Mouse (Mus musculus) lung, embryonic 16.5 days (tissue): ENCODE data around the gene Fktn. TPM values are rescaled to one million over a fixed set of nuclear protein-coding genes. Genes with fewer than 3 reads are reported as not detected.
"Not testable (repeated sequence)": the region's sequence is repeated elsewhere in the genome, so short reads cannot be mapped to it uniquely, and the experiment has no call there.

ENCODE experiments used
- ATAC-seq: fragments of 200-750 bp; cut with Nextera tagmentation; 2 replicates; pipeline ENCODE4 v1.8.0; 2017; ENCODE audit warnings: low read depth, mild to moderate bottlenecking, moderate library complexity
- H3K27ac ChIP-seq: fragments of 300-500 bp; sonication (generic); 2 replicates; pipeline ENCODE4 v1.5.1; 2014; ENCODE audit warnings: mild to moderate bottlenecking, control low read depth, low read length
- H3K27me3 ChIP-seq: fragments of 300-500 bp; sonication (generic); 2 replicates; pipeline ENCODE4 v1.6.1; 2014; ENCODE audit warnings: low read depth, low read length, mixed read lengths; ENCODE audit not compliant: control insufficient read depth, insufficient read depth
- H3K36me3 ChIP-seq: fragments of 300-500 bp; sonication (generic); 2 replicates; pipeline ENCODE4 v1.6.1; 2014; ENCODE audit warnings: low read length; ENCODE audit not compliant: control insufficient read depth, insufficient read depth
- H3K4me1 ChIP-seq: fragments of 300-500 bp; sonication (generic); replicated peaks from 2 replicates; pipeline ENCODE4 v1.6.1; 2014; ENCODE audit warnings: low read length, mixed read lengths; ENCODE audit not compliant: control insufficient read depth, insufficient read depth
- H3K4me2 ChIP-seq: fragments of 300-500 bp; sonication (generic); 2 replicates; pipeline ENCODE4 v1.6.1; 2014; ENCODE audit warnings: low read depth, low read length, control low read depth
- H3K4me3 ChIP-seq: fragments of 300-500 bp; sonication (generic); 2 replicates; pipeline ENCODE4 v1.5.1; 2014; ENCODE audit warnings: mild to moderate bottlenecking, low read length, control low read depth
- H3K9ac ChIP-seq: fragments of 300-500 bp; sonication (generic); 2 replicates; pipeline ENCODE4 v1.6.1; 2014; ENCODE audit warnings: low read length, control low read depth
- H3K9me3 ChIP-seq: fragments of 300-500 bp; sonication (generic); 2 replicates; pipeline ENCODE4 v1.6.1; 2016; ENCODE audit warnings: low read length; ENCODE audit not compliant: control insufficient read depth
- WGBS: fragments of 180-500 bp; shearing (Covaris S2); extraction: QIAGEN DNeasy Blood & Tissue Kit; methylation state at CpG from one replicate; pipeline ENCODE4 v1.1.7; 2014; 5-methylcytosine and 5-hydroxymethylcytosine counted together
- polyA plus RNA-seq: library from polyadenylated mRNA; unstranded; fragments of >200 nt; fragmentation: Nextera tagmentation; extraction: Ambion mirVana; gene quantifications from 2 replicates; pipeline ENCODE4 v1.2.1, GENCODE M21; 2015

Fktn gene
- polyA plus RNA-seq, 1 experiment from 2014 or later, result 17.1 TPM

DNA sequence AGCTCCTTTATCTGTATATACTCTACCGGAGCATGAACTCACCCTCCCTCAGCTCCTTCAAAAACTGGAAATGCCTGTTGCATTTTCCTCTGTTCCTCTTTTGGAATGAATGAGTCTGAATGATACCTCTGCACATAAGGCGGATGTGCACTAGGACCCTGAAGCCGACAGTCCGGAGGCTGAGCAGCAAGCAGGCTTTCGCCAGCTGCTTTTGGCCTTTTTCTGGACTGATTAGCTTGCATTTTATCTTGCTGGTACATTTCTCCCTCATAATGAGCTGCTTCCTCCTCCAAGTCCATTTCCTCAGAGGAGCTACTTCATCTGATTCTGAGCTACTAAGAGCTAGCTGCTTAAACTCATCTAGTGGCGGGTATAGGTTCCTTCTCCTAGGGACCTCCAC lies 92.6 kb downstream of the Fktn start:
- H3K9ac ChIP-seq, H3K4me2 ChIP-seq, H3K27me3 ChIP-seq, H3K4me3 ChIP-seq, ATAC-seq, H3K36me3 ChIP-seq, H3K4me1 ChIP-seq, H3K9me3 ChIP-seq: not testable (repeated sequence)
- 73% methylated on average over 6 of the region's 6 CpGs for whole genome bisulfite sequencing
- 0 out of 2 replicates have a peak overlapping the region, but pooled peaks have one; percentile 22 for H3K27ac ChIP-seq

DNA sequence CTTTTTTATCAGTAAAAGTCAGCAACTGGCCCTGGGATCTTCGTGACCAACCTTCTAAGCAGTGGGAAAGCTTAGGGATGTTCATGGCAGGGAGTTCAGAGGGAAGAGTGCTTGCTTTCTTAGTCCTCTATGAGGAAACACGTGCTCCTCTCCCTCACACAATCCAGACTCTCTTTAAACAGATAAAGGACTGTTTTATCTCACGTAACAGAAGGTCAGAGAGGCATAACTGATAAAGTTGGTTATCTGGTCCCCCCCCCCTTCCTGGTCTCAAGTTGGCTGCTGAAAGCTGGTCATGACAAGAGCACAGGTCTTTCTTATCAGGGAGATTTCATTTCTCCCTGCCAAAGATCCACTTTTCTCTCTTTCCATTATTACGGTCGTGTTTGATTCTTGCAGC lies 104.5 kb downstream of the Fktn start:
- no peak for ATAC-seq

DNA sequence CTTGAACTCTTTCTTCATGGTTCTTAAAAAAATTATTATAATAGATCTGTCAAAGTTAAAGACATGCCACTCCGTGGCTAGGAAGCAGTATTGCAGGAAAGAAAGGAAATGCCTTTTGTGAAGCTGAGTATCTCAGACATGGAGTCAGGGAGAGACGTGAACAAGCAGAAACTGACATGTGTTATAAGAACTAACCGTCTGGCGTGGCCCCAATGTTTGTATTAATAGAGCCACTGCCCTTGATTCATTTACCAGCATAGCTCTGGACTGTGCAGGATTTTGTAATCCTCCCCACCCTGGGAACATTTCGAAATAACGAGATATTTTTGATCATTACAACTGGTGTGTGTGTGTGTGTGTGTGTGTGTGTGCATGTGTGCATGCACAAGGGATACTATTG lies 109.9 kb downstream of the Fktn start:
- H3K4me2 ChIP-seq, result no peak overlapping the region
- H3K36me3 ChIP-seq, result no peaks in the 10 kb centered on the region
- H3K4me1 ChIP-seq, result peaks cover 8% of the 10 kb centered on the region
- 18% methylated on average over 6 of the region's 6 CpGs for WGBS
- peak; percentile 89 for ATAC-seq
- no peaks in the 10 kb centered on the region for H3K27me3 ChIP-seq
- no peak overlapping the region for H3K4me3 ChIP-seq
- H3K9ac ChIP-seq, result no peak overlapping the region
- H3K9me3 ChIP-seq, result no peaks in the 10 kb centered on the region
- no peak overlapping the region for H3K27ac ChIP-seq

More for the DNA sequence above, 104.5 kb downstream of the Fktn start:
- no peaks in the 10 kb centered on the region for H3K27me3 ChIP-seq
- no peak overlapping the region for H3K9ac ChIP-seq
- H3K27ac ChIP-seq, result no peak overlapping the region
- H3K4me3 ChIP-seq, result no peak overlapping the region
- no peaks in the 10 kb centered on the region for H3K4me1 ChIP-seq
- 45% methylated on average over 5 of the region's 5 CpGs for WGBS
- H3K36me3 ChIP-seq, result no peaks in the 10 kb centered on the region
- H3K9me3 ChIP-seq, result no peaks in the 10 kb centered on the region
- no peak overlapping the region for H3K4me2 ChIP-seq

DNA sequence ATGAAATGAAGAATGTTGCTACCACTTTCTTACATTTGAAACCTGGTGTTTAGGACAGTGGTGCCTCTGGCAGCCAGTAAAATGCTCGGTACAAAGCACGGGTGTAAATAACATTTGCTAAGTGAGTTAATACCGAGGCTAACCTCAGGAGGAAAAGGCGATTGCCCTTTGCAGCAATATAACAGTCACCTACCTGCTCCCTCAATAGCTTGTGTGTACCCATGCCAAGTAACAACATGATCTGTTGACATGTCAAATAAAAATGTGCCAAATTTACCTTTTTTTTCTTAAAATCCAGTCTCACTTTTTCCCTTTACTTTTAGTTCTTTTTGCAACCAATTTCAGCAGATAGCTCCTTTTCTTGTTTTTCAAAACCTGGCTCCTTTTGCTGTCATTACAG lies 111.0 kb downstream of the Fktn start:
- WGBS, result 33% methylated on average over 4 of the region's 4 CpGs
- H3K4me2 ChIP-seq, result no peak overlapping the region
- peaks cover 8% of the 10 kb centered on the region for H3K4me1 ChIP-seq
- H3K36me3 ChIP-seq, result no peaks in the 10 kb centered on the region
- H3K27ac ChIP-seq, result peak overlapping the region; percentile 16; the same call in 1 of the 2 replicates
- H3K9me3 ChIP-seq, result no peaks in the 10 kb centered on the region
- H3K4me3 ChIP-seq, result no peak overlapping the region
- no peak for ATAC-seq
- H3K27me3 ChIP-seq, result no peaks in the 10 kb centered on the region
- no peak overlapping the region for H3K9ac ChIP-seq

DNA sequence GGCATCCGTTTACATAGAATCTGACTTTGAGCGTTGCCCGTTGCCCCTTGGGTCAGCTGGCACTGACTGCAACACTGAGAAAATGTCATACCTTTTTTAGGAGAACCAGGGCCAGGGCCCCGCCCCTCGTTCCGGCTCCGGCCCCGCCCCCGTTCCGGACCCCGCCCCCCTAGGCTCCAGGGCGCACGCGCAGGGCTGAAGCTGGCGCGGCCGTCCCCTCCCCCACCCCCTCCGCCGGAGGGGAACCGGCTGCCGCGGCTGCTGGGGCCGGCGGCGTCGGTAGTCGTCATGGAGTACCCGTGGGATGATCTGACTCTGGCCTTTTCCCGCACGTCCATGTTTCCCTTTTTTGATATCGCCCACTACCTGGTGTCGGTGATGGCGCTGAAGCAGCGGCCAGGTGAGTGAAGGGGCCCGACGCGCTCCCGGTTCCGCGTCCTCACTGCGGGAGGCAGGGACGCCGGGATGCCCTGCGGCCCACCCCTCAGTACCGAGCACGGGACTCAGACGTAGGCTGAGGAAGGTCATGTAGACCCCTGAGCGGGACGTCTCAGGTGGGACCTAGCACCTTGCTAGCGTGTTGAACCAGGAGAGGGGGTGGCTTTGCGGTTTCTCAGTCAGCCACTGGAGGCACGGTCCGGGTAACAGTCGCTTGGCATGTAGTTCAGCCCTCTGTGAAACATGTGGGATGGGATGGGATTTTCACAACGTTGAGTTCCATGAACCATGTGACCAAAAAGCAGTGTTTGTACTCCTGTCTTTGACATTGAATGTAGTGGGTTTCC lies 112.2 kb downstream of the Fktn start, which contains the start of gene Tmem38b:
Gene Tmem38b (plus strand): TSS at position 225 of the 785 bp plus-strand sequence.
- peak within 1 kb of the TSS; percentile 66 for H3K27ac ChIP-seq
- no peaks in the 10 kb centered on the region for H3K27me3 ChIP-seq
- ATAC-seq, result peak; percentile 80
- H3K4me2 ChIP-seq, result peak within 1 kb of the TSS; percentile 79
- no peaks in the 10 kb centered on the region for H3K9me3 ChIP-seq
- peak within 1 kb of the TSS; percentile 98 for H3K4me3 ChIP-seq
- H3K9ac ChIP-seq, result peak within 1 kb of the TSS; percentile 86
- under 1% methylated on average over 48 of the region's 55 CpGs for WGBS
- H3K4me1 ChIP-seq, result peaks cover 8% of the 10 kb centered on the region
- H3K36me3 ChIP-seq, result no peaks in the 10 kb centered on the region

DNA sequence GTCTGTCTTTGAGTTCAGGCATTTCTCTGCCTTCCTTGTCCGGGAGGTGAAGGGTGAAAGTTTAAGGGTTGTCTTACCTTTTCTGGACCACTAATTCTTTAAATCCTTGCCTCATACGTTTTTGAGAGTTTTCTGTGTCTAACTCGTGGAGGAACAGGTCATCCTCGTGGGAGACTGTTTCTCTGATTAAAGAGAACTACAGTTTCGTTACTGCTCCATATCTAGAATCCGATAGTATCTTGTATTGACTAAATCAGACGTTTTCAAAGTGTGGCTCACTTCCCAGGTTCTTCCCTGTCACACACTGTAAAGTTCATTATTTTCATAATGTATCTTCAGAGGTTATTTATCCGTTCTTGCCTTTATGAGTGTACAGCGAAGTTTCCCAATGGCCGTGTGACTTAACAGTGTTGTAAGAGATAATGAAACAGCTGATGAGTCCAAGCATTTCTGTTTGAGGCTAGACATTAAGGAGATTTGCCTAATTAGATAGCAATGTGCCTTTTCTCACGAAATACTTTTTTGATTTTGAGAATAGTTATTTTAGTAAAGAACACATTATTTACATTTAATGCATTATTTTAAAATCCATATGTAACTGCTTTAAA lies 112.9 kb downstream of the Fktn start:
- 5% methylated on average over 11 of the region's 11 CpGs for WGBS
- H3K27ac ChIP-seq, result peak overlapping the region; percentile 66
- peaks cover 8% of the 10 kb centered on the region for H3K4me1 ChIP-seq
- ATAC-seq, result no peak
- H3K4me3 ChIP-seq, result peak overlapping the region; percentile 98
- H3K9me3 ChIP-seq, result no peaks in the 10 kb centered on the region
- H3K36me3 ChIP-seq, result no peaks in the 10 kb centered on the region
- H3K4me2 ChIP-seq, result peak overlapping the region; percentile 79
- no peaks in the 10 kb centered on the region for H3K27me3 ChIP-seq
- peak overlapping the region; percentile 86 for H3K9ac ChIP-seq

Other genes starting within 250 kb of the Fktn start
- gene Fsd1l, start 82.5 kb upstream of the Fktn start, polyA plus RNA-seq, result 8.6 and 11.7 TPM in 2 replicates
- gene Tal2, start 65.7 kb downstream of the Fktn start, polyA plus RNA-seq, result 0.25 and 0.35 TPM in 2 replicates
- 17.0 and 17.1 TPM in 2 replicates for gene Tmem38b, start 112.0 kb downstream of the Fktn start, polyA plus RNA-seq